Mouse (Mus musculus): Measurements from ENCODE around the gene Lpp.

DNA sequence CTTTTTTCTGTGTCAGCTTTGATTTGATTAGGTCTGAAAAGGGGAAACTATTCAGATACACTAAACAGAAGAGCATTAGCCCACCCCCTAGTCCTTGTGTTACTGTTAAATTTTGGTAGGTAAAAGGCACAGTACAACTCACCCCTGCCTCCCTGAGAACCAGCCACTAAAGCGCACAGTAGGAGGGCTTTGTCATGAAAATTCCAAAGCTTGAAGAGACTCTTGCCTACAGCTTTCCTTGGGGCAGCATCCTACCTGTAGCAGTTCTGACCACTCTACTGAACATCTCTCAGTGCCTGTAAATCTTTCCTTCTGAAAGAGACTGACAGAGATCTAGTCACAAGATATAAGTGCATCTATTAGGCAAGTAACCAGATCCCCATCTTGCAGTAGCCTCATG is 482.4 kb downstream of the Lpp start:
- TF ChIP-seq CTCF (IDR thresholded peaks at IDR 0.05; ENCODE audit: low read depth) (no peak), EP300 (IDR thresholded peaks at IDR 0.05; ENCODE audit: low read depth) (no peak)

Data from liver, postnatal 0 days (tissue).